Mouse (Mus musculus) forebrain, postnatal 0 days (tissue): ENCODE data around the gene Bean1. TPM values are rescaled to one million over a fixed set of nuclear protein-coding genes. Genes with fewer than 3 reads are reported as not detected.

ENCODE experiments used
- ATAC-seq: fragments of 200-750 bp; cut with Nextera tagmentation; 2 replicates; pipeline ENCODE4 v1.8.0; 2017; ENCODE audit warnings: mild to moderate bottlenecking, moderate library complexity
- DNase-seq: peaks from one replicate; pipeline ENCODE4 v3.0.0-alpha.2; 2015
- H3K27ac ChIP-seq: fragments of 300-500 bp; sonication (generic); 2 replicates; pipeline ENCODE4 v1.5.1; 2014; ENCODE audit warnings: low read depth, mild to moderate bottlenecking, antibody characterized with exemption, low read length, moderate library complexity, mixed read lengths
- H3K27me3 ChIP-seq: fragments of 300-500 bp; sonication (generic); 2 replicates; pipeline ENCODE4 v1.6.1; 2014; ENCODE audit warnings: mild to moderate bottlenecking, low read length, mixed read lengths; ENCODE audit not compliant: insufficient read depth
- H3K36me3 ChIP-seq: fragments of 300-500 bp; sonication (generic); 2 replicates; pipeline ENCODE4 v1.6.1; 2014; ENCODE audit warnings: mild to moderate bottlenecking, moderate library complexity; ENCODE audit not compliant: insufficient read depth
- H3K4me1 ChIP-seq: fragments of 300-500 bp; sonication (generic); 2 replicates; pipeline ENCODE4 v1.6.1; 2014; ENCODE audit warnings: antibody characterized with exemption; ENCODE audit not compliant: insufficient read depth
- H3K4me2 ChIP-seq: fragments of 300-500 bp; sonication (generic); 2 replicates; pipeline ENCODE4 v1.6.1; 2014; ENCODE audit warnings: low read depth, mild to moderate bottlenecking, moderate library complexity
- H3K4me3 ChIP-seq: fragments of 300-500 bp; sonication (generic); 2 replicates; pipeline ENCODE4 v1.5.1; 2014; ENCODE audit warnings: low read depth, low read length, mixed read lengths
- H3K9ac ChIP-seq: fragments of 300-500 bp; sonication (generic); 2 replicates; pipeline ENCODE4 v1.6.1; 2014; ENCODE audit warnings: mild to moderate bottlenecking
- H3K9me3 ChIP-seq: fragments of 300-500 bp; sonication (generic); 2 replicates; pipeline ENCODE4 v1.6.1; 2016; ENCODE audit warnings: low read length
- CTCF ChIP-seq: sonication (generic); IDR thresholded peaks from 2 replicates; pipeline ENCODE4 v1.5.1; 2016; ENCODE audit warnings: antibody characterized with exemption, control low read depth, low read depth
- WGBS: fragments of 180-500 bp; shearing (Covaris S2); extraction: QIAGEN DNeasy Blood & Tissue Kit; methylation state at CpG from one replicate; pipeline ENCODE4 v1.1.7; 2014; 5-methylcytosine and 5-hydroxymethylcytosine counted together
- polyA plus RNA-seq: library from polyadenylated mRNA; unstranded; fragments of >200 nt; fragmentation: Nextera tagmentation; extraction: Ambion mirVana; gene quantifications from 2 replicates; pipeline ENCODE4 v1.2.1, GENCODE M21; 2015
- total RNA-seq: library from RNA; depleted of rRNA; stranded (reverse); fragments of >200 nt; gene quantifications from 2 replicates; pipeline ENCODE4 v1.2.3, GENCODE M21; 2014

The Bean1 gene
- total and polyA plus RNA-seq, 2 experiments from 2014 or later, result 8.6 to 18.9 TPM

DNA sequence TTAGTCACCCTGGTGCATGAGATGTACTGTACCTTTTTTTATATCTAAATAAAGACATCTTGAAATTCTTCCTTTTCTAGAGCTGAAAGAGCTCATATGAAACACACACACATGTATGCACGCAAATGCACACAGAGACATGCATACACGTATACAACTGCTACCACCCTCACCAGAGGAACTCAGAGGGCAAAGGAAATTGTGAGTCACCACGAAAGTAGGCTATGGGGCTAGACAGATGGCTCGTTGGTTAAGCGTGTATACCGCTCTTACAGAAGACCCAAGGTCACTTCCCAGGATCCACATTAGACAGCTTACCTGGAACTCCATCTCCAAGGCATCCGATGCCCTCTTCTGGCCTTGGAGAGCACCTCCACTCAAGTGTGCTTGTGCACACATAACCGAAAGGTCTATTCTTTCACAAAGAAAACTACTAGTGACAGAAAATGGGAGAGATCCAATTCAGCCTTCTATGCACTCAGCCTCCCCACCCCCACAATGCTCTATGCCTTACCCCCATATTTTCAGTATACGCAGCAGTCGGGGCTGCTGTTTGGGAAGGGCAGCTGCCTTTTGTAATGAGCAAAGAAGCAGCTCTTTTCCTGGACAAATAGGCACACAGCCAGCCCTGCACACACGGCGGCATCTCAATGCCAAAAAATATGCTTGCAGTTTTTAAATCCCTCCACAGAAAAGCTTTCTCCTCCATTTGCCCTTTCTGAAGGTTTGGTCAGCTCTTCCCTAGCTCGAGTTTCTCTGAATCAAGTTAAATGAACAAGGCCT, 25.6 kb upstream of the Bean1 start:
- no peak overlapping the region for H3K4me2 ChIP-seq
- no peak overlapping the region for H3K27ac ChIP-seq
- 76% methylated on average over 13 of the region's 13 CpGs for WGBS
- H3K9ac ChIP-seq, result no peak overlapping the region
- no peak for ATAC-seq
- H3K27me3 ChIP-seq, result no peaks in the 10 kb centered on the region
- H3K4me3 ChIP-seq, result no peak overlapping the region
- peak; percentile 35; the same call in 1 of the 2 replicates for TF ChIP-seq CTCF
- H3K36me3 ChIP-seq, result no peaks in the 10 kb centered on the region
- DNase-seq, result peak; percentile 14
- no peaks in the 10 kb centered on the region for H3K4me1 ChIP-seq
- H3K9me3 ChIP-seq, result no peaks in the 10 kb centered on the region

DNA sequence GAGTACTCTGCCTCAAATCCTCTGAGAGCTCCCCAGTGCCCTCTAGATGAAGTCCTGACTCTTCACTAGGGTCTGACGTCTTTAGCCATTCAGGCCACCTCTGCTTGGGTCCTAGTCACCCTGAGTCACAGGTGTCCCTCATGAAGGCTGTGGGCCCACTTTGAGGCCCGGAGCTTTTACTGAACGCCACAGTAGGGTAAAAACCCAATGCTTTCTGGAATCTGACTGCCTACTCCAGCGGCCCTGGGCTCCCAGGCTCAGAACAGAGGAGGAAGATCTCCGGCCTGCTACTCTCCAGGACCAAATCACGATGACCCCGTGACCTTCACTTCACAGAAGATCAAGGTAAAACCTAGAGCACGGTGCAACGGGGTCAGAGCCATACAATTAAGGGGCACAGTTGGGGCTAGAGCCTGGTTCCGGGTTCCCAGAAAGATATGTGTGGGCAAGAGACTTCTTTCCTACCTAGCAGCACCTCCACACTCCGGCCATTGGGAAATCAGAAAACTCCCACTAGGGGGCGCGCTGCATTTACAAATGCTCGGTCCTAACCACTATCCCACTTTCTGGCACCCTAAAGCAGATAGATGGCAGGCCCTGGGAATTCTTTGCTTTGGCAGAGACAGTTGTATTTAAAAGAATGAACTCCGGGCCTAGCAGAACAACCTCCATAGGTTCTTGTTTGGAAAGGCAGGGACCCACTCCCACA, 24.1 kb upstream of the Bean1 start:
- Histone ChIP-seq H3K4me3 (no peak overlapping the region), H3K27ac (no peak overlapping the region), H3K27me3 (no peaks in the 10 kb centered on the region), H3K4me1 (no peaks in the 10 kb centered on the region), H3K4me2 (no peak overlapping the region), H3K36me3 (no peaks in the 10 kb centered on the region), H3K9me3 (no peaks in the 10 kb centered on the region), H3K9ac (no peak overlapping the region)
- WGBS, result 31% methylated on average over 15 of the region's 15 CpGs
- ATAC-seq, result peak; percentile 88
- DNase-seq, result peak; percentile 82
- TF ChIP-seq CTCF, result peak; percentile 83

DNA sequence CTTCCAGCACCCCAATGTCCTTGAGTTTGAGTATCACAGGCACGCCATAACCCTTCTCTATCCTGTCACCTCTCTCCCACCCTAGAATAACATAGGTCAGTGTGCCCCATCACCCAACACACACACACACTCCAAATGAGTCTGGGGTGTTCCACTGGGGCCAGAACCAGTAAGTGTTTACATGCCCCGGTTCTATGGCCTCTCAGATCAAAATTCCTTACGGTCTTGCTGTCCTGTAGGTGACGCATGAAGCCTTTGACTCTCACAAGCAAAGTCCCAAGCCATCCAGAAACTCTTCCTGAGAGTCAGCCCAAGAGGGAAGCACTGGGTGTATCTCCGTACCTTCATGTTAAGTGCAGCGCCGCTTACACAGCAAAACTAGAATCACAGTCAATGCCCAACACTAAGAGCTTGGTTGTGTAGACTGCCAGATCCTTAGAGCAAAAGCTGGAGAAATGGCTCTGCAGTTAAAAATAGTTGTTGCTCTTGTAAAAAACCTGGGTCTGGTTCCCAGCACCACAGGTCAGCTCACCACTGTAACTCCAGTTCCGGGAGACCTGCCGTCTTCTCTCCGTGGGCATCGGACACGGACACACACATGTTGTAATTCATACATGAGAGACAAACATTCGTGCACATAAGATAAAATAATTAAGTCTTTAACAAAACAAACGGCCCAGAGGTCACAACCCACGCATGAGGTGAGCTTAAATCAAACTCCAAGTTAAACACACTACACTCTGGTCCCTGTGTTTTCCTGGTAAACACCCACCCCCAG, 23.3 kb upstream of the Bean1 start:
- Histone ChIP-seq H3K27me3 (no peaks in the 10 kb centered on the region), H3K9ac (no peak overlapping the region), H3K36me3 (no peaks in the 10 kb centered on the region), H3K27ac (no peak overlapping the region), H3K9me3 (no peaks in the 10 kb centered on the region), H3K4me3 (no peak overlapping the region), H3K4me2 (no peak overlapping the region), H3K4me1 (no peaks in the 10 kb centered on the region)
- ATAC-seq, result no peak
- WGBS, result 95% methylated on average over 15 of the region's 15 CpGs
- no peak for DNase-seq
- no peak for TF ChIP-seq CTCF

DNA sequence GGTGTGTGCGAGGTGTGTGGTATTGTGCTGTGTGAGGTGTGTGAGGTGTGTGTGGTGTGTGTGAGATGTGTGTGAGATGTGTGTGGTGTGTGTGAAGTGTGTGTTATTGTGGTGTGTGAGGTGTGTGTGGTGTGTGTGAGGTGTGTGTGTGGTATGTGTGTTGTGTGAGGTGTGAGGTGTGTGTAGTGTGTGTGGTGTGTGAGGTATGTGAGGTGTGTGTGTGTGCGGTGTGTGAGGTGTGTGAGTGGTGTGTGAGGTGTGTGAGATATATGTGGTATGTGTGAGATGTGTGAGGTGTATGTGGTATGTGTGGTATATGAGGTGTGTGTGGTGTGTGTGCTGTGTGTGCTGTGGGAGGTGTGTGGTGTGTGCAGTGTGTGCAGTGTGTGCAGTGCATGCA, 22.3 kb upstream of the Bean1 start:
- Histone ChIP-seq H3K27me3 (no peaks in the 10 kb centered on the region), H3K4me1 (no peaks in the 10 kb centered on the region), H3K4me2 (no peak overlapping the region), H3K9me3 (no peaks in the 10 kb centered on the region), H3K9ac (no peak overlapping the region), H3K36me3 (no peaks in the 10 kb centered on the region), H3K4me3 (no peak overlapping the region), H3K27ac (no peak overlapping the region)
- DNase-seq (no peak), ATAC-seq (no peak)
- 97% methylated on average over 2 of the region's 2 CpGs for WGBS
- no peak for TF ChIP-seq CTCF

DNA sequence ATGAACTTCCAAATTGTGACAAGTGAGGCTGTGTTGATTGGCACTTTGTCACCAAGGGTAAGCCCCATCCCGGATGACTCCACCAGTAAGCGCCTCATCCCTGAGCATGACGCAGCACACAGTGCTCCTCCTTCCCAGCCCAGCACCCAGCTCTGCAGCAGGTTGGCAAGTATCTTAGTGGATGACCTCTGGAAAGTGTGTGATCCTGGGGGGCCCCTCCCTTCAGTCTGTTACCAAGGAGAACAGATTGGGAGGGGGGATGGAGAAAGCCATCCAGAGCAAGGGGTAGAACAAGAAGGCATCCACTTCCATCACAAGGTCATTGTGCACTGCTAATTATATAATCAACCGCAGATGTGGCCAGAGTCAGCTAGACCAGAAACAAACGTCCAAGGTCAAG, 9.5 kb upstream of the Bean1 start:
- H3K4me2 ChIP-seq, result no peak overlapping the region
- no peak for TF ChIP-seq CTCF
- no peaks in the 10 kb centered on the region for H3K36me3 ChIP-seq
- H3K27ac ChIP-seq, result no peak overlapping the region
- H3K4me3 ChIP-seq, result no peak overlapping the region
- ATAC-seq, result no peak
- whole genome bisulfite sequencing, result 78% methylated on average over 5 of the region's 5 CpGs
- no peak for DNase-seq
- H3K27me3 ChIP-seq, result no peaks in the 10 kb centered on the region
- no peaks in the 10 kb centered on the region for H3K9me3 ChIP-seq
- no peak overlapping the region for H3K9ac ChIP-seq
- H3K4me1 ChIP-seq, result no peaks in the 10 kb centered on the region

DNA sequence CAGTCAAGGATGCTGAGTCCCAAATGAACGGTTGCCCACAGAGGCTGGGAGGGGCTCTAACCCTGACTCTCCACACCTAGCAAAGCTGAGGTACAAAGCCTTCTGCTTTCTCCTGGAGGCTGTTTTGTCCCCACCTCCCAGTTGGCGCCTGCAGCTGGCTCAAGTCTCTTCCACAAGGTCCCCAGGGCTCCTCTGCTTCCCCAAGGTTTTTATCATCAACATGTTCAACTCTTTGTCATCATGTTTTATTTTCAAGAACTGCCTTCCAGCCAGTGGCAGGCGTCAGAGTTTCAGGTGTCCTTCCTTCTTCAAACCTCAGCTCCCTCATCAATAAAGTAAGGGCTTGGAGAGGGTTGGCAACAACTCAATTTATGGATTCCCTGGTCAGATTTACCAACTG, 781 bp upstream of the Bean1 start:
- ATAC-seq, result no peak
- no peak overlapping the region for H3K4me3 ChIP-seq
- H3K27ac ChIP-seq, result no peak overlapping the region
- no peak overlapping the region for H3K4me2 ChIP-seq
- no peak for DNase-seq
- peaks cover 5% of the 10 kb centered on the region; the same call in 1 of the 2 replicates for H3K4me1 ChIP-seq
- H3K9me3 ChIP-seq, result no peaks in the 10 kb centered on the region
- no peak for TF ChIP-seq CTCF
- peaks cover 6% of the 10 kb centered on the region; the same call in 1 of the 2 replicates for H3K27me3 ChIP-seq
- 80% methylated on average over 3 of the region's 3 CpGs for WGBS
- H3K36me3 ChIP-seq, result no peaks in the 10 kb centered on the region
- no peak overlapping the region for H3K9ac ChIP-seq
